Mouse (Mus musculus) limb, embryonic 14.5 days (tissue): Measurements from ENCODE around the gene Pik3cg. TPM values are rescaled to one million over a fixed set of nuclear protein-coding genes. Genes with fewer than 3 reads are reported as not detected.

Experiments used
- ATAC-seq: fragments of 200-750 bp; cut with Nextera tagmentation; 2 replicates; pipeline ENCODE4 v1.8.0; 2017; ENCODE audit warnings: low read depth, moderate number of reproducible peaks, moderate TSS enrichment; ENCODE audit not compliant: low FRiP score
- DNase-seq: peaks from one replicate; pipeline ENCODE4 v3.0.0-alpha.2; 2015; ENCODE audit warnings: low spot score
- H3K27ac ChIP-seq: fragments of 300-500 bp; sonication (generic); replicated peaks from 2 replicates; pipeline ENCODE4 v1.5.1; 2014; ENCODE audit warnings: low read depth, mild to moderate bottlenecking, low read length, moderate library complexity, mixed read lengths
- H3K27me3 ChIP-seq: fragments of 300-500 bp; sonication (generic); 2 replicates; pipeline ENCODE4 v1.6.1; 2014; ENCODE audit warnings: low read length, mixed read lengths; ENCODE audit not compliant: control insufficient read depth, insufficient read depth
- H3K36me3 ChIP-seq: fragments of 300-500 bp; sonication (generic); 2 replicates; pipeline ENCODE4 v1.6.1; 2014; ENCODE audit warnings: mild to moderate bottlenecking, low read length, moderate library complexity, mixed read lengths; ENCODE audit not compliant: control insufficient read depth, insufficient read depth
- H3K4me1 ChIP-seq: fragments of 300-500 bp; sonication (generic); 2 replicates; pipeline ENCODE4 v1.6.1; 2014; ENCODE audit warnings: antibody characterized with exemption, low read length, mixed read lengths; ENCODE audit not compliant: control insufficient read depth, insufficient read depth
- H3K4me2 ChIP-seq: fragments of 300-500 bp; sonication (generic); replicated peaks from 2 replicates; pipeline ENCODE4 v1.6.1; 2014; ENCODE audit warnings: low read depth, mild to moderate bottlenecking, low read length, moderate library complexity; ENCODE audit not compliant: severe bottlenecking
- H3K4me3 ChIP-seq: fragments of 300-500 bp; sonication (generic); replicated peaks from 2 replicates; pipeline ENCODE4 v1.5.1; 2014; ENCODE audit warnings: low read length
- H3K9ac ChIP-seq: fragments of 300-500 bp; sonication (generic); 2 replicates; pipeline ENCODE4 v1.6.1; 2014; ENCODE audit warnings: mild to moderate bottlenecking, low read depth, low read length, moderate library complexity; ENCODE audit not compliant: severe bottlenecking
- H3K9me3 ChIP-seq: fragments of 300-500 bp; sonication (generic); 2 replicates; pipeline ENCODE4 v1.6.1; 2016; ENCODE audit warnings: low read length; ENCODE audit not compliant: control insufficient read depth
- POLR2A ChIP-seq: fragments of 200-500 bp; IDR thresholded peaks from 2 replicates; pipeline ENCODE4 v1.8.0; 2012; ENCODE audit warnings: inconsistent platforms, mild to moderate bottlenecking, moderate library complexity, borderline replicate concordance; ENCODE audit not compliant: insufficient read depth, insufficient read length; ENCODE audit errors: extremely low read depth
- WGBS: fragments of 180-500 bp; shearing (Covaris S2); extraction: QIAGEN DNeasy Blood & Tissue Kit; methylation state at CpG from one replicate; pipeline ENCODE4 v1.1.7; 2014; 5-methylcytosine and 5-hydroxymethylcytosine counted together
- polyA plus RNA-seq, 2 experiments: library from polyadenylated mRNA; depleted of rRNA in 1 of 2; stranded (reverse) in 1 of 2; unstranded in 1 of 2; fragments of >200 nt; fragmentation: Nextera tagmentation in 1 of 2; extraction: Ambion mirVana in 1 of 2; gene quantifications; 2 replicates each; pipeline versions ENCODE4 v1.2.1 to v1.2.3; 2012 to 2014

The Pik3cg gene
- polyA plus RNA-seq, 2 experiments: 2.8 to 4.7 TPM

- WGBS: 86% methylated on average over 6 of the region's 6 CpGs
- H3K4me1 ChIP-seq: no peaks in the 10 kb centered on the region
- H3K27ac ChIP-seq: no peak overlapping the region
- no peak overlapping the region for H3K4me3 ChIP-seq
- H3K9ac ChIP-seq: no peak overlapping the region
- ATAC-seq: no peak
- H3K36me3 ChIP-seq: no peaks in the 10 kb centered on the region
- H3K27me3 ChIP-seq: no peaks in the 10 kb centered on the region
- no peak overlapping the region for H3K4me2 ChIP-seq
- H3K9me3 ChIP-seq: no peaks in the 10 kb centered on the region
- TF ChIP-seq POLR2A: no peak
- DNase-seq: no peak
Observed at GRCm38 (mm10) chr12:32201070-32201585, 7.3 kb downstream of the Pik3cg start.

- DNase-seq: no peak
- WGBS: 79% methylated on average over 16 of the region's 16 CpGs
- Histone ChIP-seq H3K4me1 (no peaks in the 10 kb centered on the region), H3K4me3 (no peak overlapping the region), H3K27ac (no peak overlapping the region), H3K27me3 (no peaks in the 10 kb centered on the region), H3K36me3 (no peaks in the 10 kb centered on the region), H3K9ac (no peak overlapping the region), H3K4me2 (no peak overlapping the region), H3K9me3 (no peaks in the 10 kb centered on the region)
- ATAC-seq: no peak
- no peak for TF ChIP-seq POLR2A
Observed at GRCm38 (mm10) chr12:32200387-32201069, 7.9 kb downstream of the Pik3cg start.

- DNase-seq (no peak), ATAC-seq (no peak)
- Histone ChIP-seq H3K9ac (no peak overlapping the region), H3K4me1 (no peaks in the 10 kb centered on the region), H3K27ac (no peak overlapping the region), H3K4me2 (no peak overlapping the region), H3K9me3 (no peaks in the 10 kb centered on the region), H3K4me3 (no peak overlapping the region), H3K36me3 (no peaks in the 10 kb centered on the region), H3K27me3 (no peaks in the 10 kb centered on the region)
- WGBS: 88% methylated on average over 4 of the region's 4 CpGs
- TF ChIP-seq POLR2A: no peak
Observed at GRCm38 (mm10) chr12:32199422-32199821, 9.0 kb downstream of the Pik3cg start.

GRCm38 (mm10) chr12:32198025-32198424 lies 10.4 kb downstream of the Pik3cg start:
- Histone ChIP-seq H3K4me2 (no peak overlapping the region), H3K27ac (no peak overlapping the region), H3K9ac (no peak overlapping the region), H3K36me3 (no peaks in the 10 kb centered on the region), H3K27me3 (no peaks in the 10 kb centered on the region), H3K4me3 (no peak overlapping the region), H3K4me1 (no peaks in the 10 kb centered on the region), H3K9me3 (no peaks in the 10 kb centered on the region)
- WGBS: 93% methylated on average over 4 of the region's 4 CpGs
- ATAC-seq (no peak), DNase-seq (no peak)
- TF ChIP-seq POLR2A: no peak

- H3K4me1 ChIP-seq: no peaks in the 10 kb centered on the region
- no peak for DNase-seq
- H3K27me3 ChIP-seq: no peaks in the 10 kb centered on the region
- no peaks in the 10 kb centered on the region for H3K36me3 ChIP-seq
- no peak overlapping the region for H3K4me3 ChIP-seq
- no peak overlapping the region for H3K27ac ChIP-seq
- no peak for ATAC-seq
- WGBS: 89% methylated on average over 4 of the region's 4 CpGs
- no peak overlapping the region for H3K4me2 ChIP-seq
- TF ChIP-seq POLR2A: no peak
- H3K9me3 ChIP-seq: no peaks in the 10 kb centered on the region
- H3K9ac ChIP-seq: no peak overlapping the region
Observed at GRCm38 (mm10) chr12:32195000-32195399, 13.5 kb downstream of the Pik3cg start.
